Comparison of ENCODE assay signal across 26 mouse cellular contexts in genomic region chr3:53813421-53813977, GRCm38 (mm10). TPM values are rescaled to one million over a fixed set of nuclear protein-coding genes. Genes with fewer than 3 reads are reported as not detected.
DNase-seq lines count a peak whose midpoint lies in the region; ATAC-seq and TF ChIP-seq lines count a peak whose summit lies in the region.
"Had no signal": no experiment of that assay in that cellular context is flagged by ENCODE, and none has a peak within 500 bp of the region (broad histone marks: within the 10 kb centered on the region; RNA-seq: fewer than 3 reads in every experiment).

No protein-coding gene starts in this region.

- no peak overlapping the region for H3K4me3 ChIP-seq in forebrain, embryonic 16.5 days (replicated peaks; ENCODE audit: low read length)
- H3K4me3 ChIP-seq in forebrain, postnatal 0 days (ENCODE audit: low read depth, low read length), result no peak overlapping the region
- H3K4me3 ChIP-seq in limb, embryonic 10.5 days, result no peak overlapping the region
- no peak overlapping the region for H3K4me3 ChIP-seq in neural tube, embryonic 13.5 days
- H3K4me3 ChIP-seq: embryonic facial prominence, embryonic 15.5 days; hindbrain, embryonic 12.5 days; intestine, embryonic 15.5 days; liver, embryonic 13.5 days; midbrain, embryonic 15.5 days had no signal

- no peaks in the 10 kb centered on the region for H3K36me3 ChIP-seq in forebrain, embryonic 16.5 days (ENCODE audit: control insufficient read depth, insufficient read depth)
- H3K36me3 ChIP-seq in forebrain, postnatal 0 days (ENCODE audit: insufficient read depth), result no peaks in the 10 kb centered on the region
- no peaks in the 10 kb centered on the region for H3K36me3 ChIP-seq in limb, embryonic 10.5 days
- H3K36me3 ChIP-seq in neural tube, embryonic 13.5 days, result no peaks in the 10 kb centered on the region
- H3K36me3 ChIP-seq: embryonic facial prominence, embryonic 15.5 days; hindbrain, embryonic 12.5 days; intestine, embryonic 15.5 days; liver, embryonic 13.5 days; midbrain, embryonic 15.5 days had no signal

- H3K27me3 ChIP-seq in forebrain, embryonic 16.5 days (replicated peaks; ENCODE audit: control insufficient read depth, insufficient read depth, low read length), result no peaks in the 10 kb centered on the region
- no peaks in the 10 kb centered on the region for H3K27me3 ChIP-seq in forebrain, postnatal 0 days (ENCODE audit: insufficient read depth, low read length)
- no peaks in the 10 kb centered on the region for H3K27me3 ChIP-seq in limb, embryonic 10.5 days (ENCODE audit: low read depth, poor library complexity, severe bottlenecking)
- no peaks in the 10 kb centered on the region for H3K27me3 ChIP-seq in neural tube, embryonic 13.5 days
- H3K27me3 ChIP-seq: CH12.LX; embryonic facial prominence, embryonic 15.5 days; hindbrain, embryonic 12.5 days; intestine, embryonic 15.5 days; liver, embryonic 13.5 days; midbrain, embryonic 15.5 days had no signal

- no peak overlapping the region for H3K9ac ChIP-seq in forebrain, embryonic 16.5 days (replicated peaks; ENCODE audit: low read depth, low read length)
- H3K9ac ChIP-seq in forebrain, postnatal 0 days, result no peak overlapping the region
- no peak overlapping the region for H3K9ac ChIP-seq in neural tube, embryonic 13.5 days
- H3K9ac ChIP-seq: embryonic facial prominence, embryonic 15.5 days; hindbrain, embryonic 12.5 days; intestine, embryonic 15.5 days; liver, embryonic 13.5 days; midbrain, embryonic 15.5 days had no signal

- H3K9me3 ChIP-seq in forebrain, embryonic 16.5 days (ENCODE audit: control insufficient read depth, low read length), result no peaks in the 10 kb centered on the region
- no peaks in the 10 kb centered on the region for H3K9me3 ChIP-seq in forebrain, postnatal 0 days (ENCODE audit: low read length)
- H3K9me3 ChIP-seq in limb, embryonic 10.5 days (replicated peaks), result no peaks in the 10 kb centered on the region
- no peaks in the 10 kb centered on the region for H3K9me3 ChIP-seq in neural tube, embryonic 13.5 days
- H3K9me3 ChIP-seq: embryonic facial prominence, embryonic 15.5 days; hindbrain, embryonic 12.5 days; intestine, embryonic 15.5 days; liver, embryonic 13.5 days; midbrain, embryonic 15.5 days had no signal

- no peaks in the 10 kb centered on the region for H3K4me1 ChIP-seq in forebrain, embryonic 16.5 days (replicated peaks; ENCODE audit: control insufficient read depth, insufficient read depth, low read length)
- no peaks in the 10 kb centered on the region for H3K4me1 ChIP-seq in forebrain, postnatal 0 days (ENCODE audit: insufficient read depth)
- peaks cover 4% of the 10 kb centered on the region; the same call in 1 of the 2 replicates for H3K4me1 ChIP-seq in limb, embryonic 10.5 days
- H3K4me1 ChIP-seq in neural tube, embryonic 13.5 days (replicated peaks), result peaks cover 5% of the 10 kb centered on the region
- H3K4me1 ChIP-seq: embryonic facial prominence, embryonic 15.5 days; hindbrain, embryonic 12.5 days; intestine, embryonic 15.5 days; liver, embryonic 13.5 days; midbrain, embryonic 15.5 days had no signal

- TF ChIP-seq CTCF in forebrain, postnatal 0 days (IDR thresholded peaks at IDR 0.05; ENCODE audit: low read depth), result no peak

- H3K4me2 ChIP-seq in forebrain, embryonic 16.5 days (ENCODE audit: low read length), result no peak overlapping the region
- no peak overlapping the region for H3K4me2 ChIP-seq in forebrain, postnatal 0 days (ENCODE audit: low read depth)
- H3K4me2 ChIP-seq in neural tube, embryonic 13.5 days, result 0 out of 2 replicates have a peak overlapping the region, but pooled peaks have one; percentile 9
- H3K4me2 ChIP-seq: embryonic facial prominence, embryonic 15.5 days; hindbrain, embryonic 12.5 days; intestine, embryonic 15.5 days; liver, embryonic 13.5 days; midbrain, embryonic 15.5 days had no signal

- no peak for DNase-seq in forebrain, postnatal 0 days
- DNase-seq in kidney, postnatal 4 days, result peak; percentile 5 to 22
- DNase-seq in kidney, adult 8-10 months, result no peak
- peak; percentile 33 for DNase-seq in limb, embryonic 10.5 days (ENCODE audit: low spot score)
- no peak for DNase-seq in cerebellum, postnatal 25 days
- no peak for DNase-seq in testis, postnatal 10 days (ENCODE audit: low spot score)
- DNase-seq: adrenal gland, adult 8-10 months; cerebellum, adult 11 months; layer of hippocampus, adult 9-11 months; liver, embryonic 13.5 days; right cerebral cortex, postnatal 25 days; thymus, postnatal 14 days had no signal

- no peak overlapping the region for H3K27ac ChIP-seq in forebrain, embryonic 16.5 days (ENCODE audit: low read length)
- no peak overlapping the region for H3K27ac ChIP-seq in forebrain, postnatal 0 days (ENCODE audit: low read depth, low read length)
- H3K27ac ChIP-seq in limb, embryonic 10.5 days, result no peak overlapping the region
- H3K27ac ChIP-seq in neural tube, embryonic 13.5 days (replicated peaks), result no peak overlapping the region
- H3K27ac ChIP-seq: embryonic facial prominence, embryonic 15.5 days; hindbrain, embryonic 12.5 days; intestine, embryonic 15.5 days; liver, embryonic 13.5 days; midbrain, embryonic 15.5 days; stomach, postnatal 0 days had no signal

- peak; percentile 26; the same call in 1 of the 2 replicates for ATAC-seq in forebrain, embryonic 16.5 days
- no peak for ATAC-seq in forebrain, postnatal 0 days
- ATAC-seq in neural tube, embryonic 13.5 days (ENCODE audit: low read depth), result peak; percentile 87
- ATAC-seq: intestine, embryonic 15.5 days; midbrain, embryonic 15.5 days had no signal

- WGBS in forebrain, embryonic 16.5 days, result 54% methylated on average over 7 of the region's 7 CpGs
- 52% methylated on average over 7 of the region's 7 CpGs for WGBS in forebrain, postnatal 0 days
- WGBS in limb, embryonic 10.5 days, result 47% methylated on average over 7 of the region's 7 CpGs
- WGBS in neural tube, embryonic 13.5 days, result 18% methylated on average over 7 of the region's 7 CpGs

RNA-seq across cellular contexts. Expression of gene Gm10985, which starts 31.4 kb away (rescaled TPM):
- polyA plus RNA-seq in forebrain, embryonic 16.5 days (2015; fragmentation: Nextera tagmentation; extraction: Ambion mirVana), result not detected in 2 replicates
- not detected in 2 replicates for total RNA-seq in forebrain, postnatal 0 days (2014; rRNA removed)
- not detected in 2 replicates for polyA plus RNA-seq in forebrain, postnatal 0 days (2015; fragmentation: Nextera tagmentation; extraction: Ambion mirVana)
- not detected in 2 replicates for polyA plus RNA-seq in limb, embryonic 10.5 days (2016; fragmentation: Nextera tagmentation; extraction: Ambion mirVana)
- polyA plus RNA-seq in neural tube, embryonic 13.5 days (2015; fragmentation: Nextera tagmentation; extraction: Ambion mirVana), result not detected in 2 replicates
- total RNA-seq: adrenal gland, adult 8-10 months; CH12.LX; gastrocnemius, adult 8-10 months; heart, adult 8-10 months; megakaryocyte progenitor cell, adult 5-6 weeks had no signal
- polyA plus RNA-seq: embryonic facial prominence, embryonic 15.5 days; forebrain, embryonic 11.5 days; heart, postnatal 0 days; hindbrain, embryonic 12.5 days; intestine, embryonic 15.5 days; liver, embryonic 13.5 days; lung, embryonic 16.5 days; midbrain, embryonic 15.5 days; stomach, postnatal 0 days had no signal

RNA-seq across cellular contexts. Expression of gene Ufm1, which starts 50.1 kb away (rescaled TPM):
- polyA plus RNA-seq in forebrain, embryonic 16.5 days (2015; fragmentation: Nextera tagmentation; extraction: Ambion mirVana), result 98.8 and 121 TPM in 2 replicates
- total RNA-seq in forebrain, postnatal 0 days (2014; rRNA removed), result 41.2 and 42.7 TPM in 2 replicates
- polyA plus RNA-seq in forebrain, postnatal 0 days (2015; fragmentation: Nextera tagmentation; extraction: Ambion mirVana), result 108 and 117 TPM in 2 replicates
- polyA plus RNA-seq in limb, embryonic 10.5 days (2016; fragmentation: Nextera tagmentation; extraction: Ambion mirVana), result 89.9 and 92.1 TPM in 2 replicates
- 104 and 109 TPM in 2 replicates for polyA plus RNA-seq in neural tube, embryonic 13.5 days (2015; fragmentation: Nextera tagmentation; extraction: Ambion mirVana)

Comparison
In these comparisons a context has a peak if more than half of its experiments do, and no peak if none do; other contexts are left out.
1. DNase-seq: peak in kidney, postnatal 4 days (2 of 2) and limb, embryonic 10.5 days (single experiment); none in forebrain, postnatal 0 days (single experiment), kidney, adult 8-10 months (0 of 2), cerebellum, postnatal 25 days (0 of 2) and testis, postnatal 10 days (single experiment).